Comparison of ENCODE assay signal across 23 mouse cellular contexts in genomic region chr8:43329913-43330705, GRCm38 (mm10). TPM values are rescaled to one million over a fixed set of nuclear protein-coding genes. Genes with fewer than 3 reads are reported as not detected.
"Had no signal": no experiment of that assay in that cellular context is flagged by ENCODE, and none has a peak within 500 bp of the region (broad histone marks: within the 10 kb centered on the region; RNA-seq: fewer than 3 reads in every experiment).

No protein-coding gene starts in this region.

- H3K27ac ChIP-seq: lung, embryonic 15.5 days; macrophage; midbrain, embryonic 12.5 days; midbrain, embryonic 15.5 days; neural tube, embryonic 12.5 days; stomach, embryonic 15.5 days; stomach, postnatal 0 days had no signal

- H3K9ac ChIP-seq: liver, postnatal 0 days; lung, embryonic 15.5 days; midbrain, embryonic 12.5 days; midbrain, embryonic 15.5 days; neural tube, embryonic 12.5 days; stomach, embryonic 15.5 days had no signal

- H3K27me3 ChIP-seq: lung, embryonic 15.5 days; megakaryocyte, embryonic 14.5 days; midbrain, embryonic 12.5 days; midbrain, embryonic 15.5 days; neural tube, embryonic 12.5 days; stomach, embryonic 15.5 days had no signal

- H3K4me3 ChIP-seq: lung, embryonic 15.5 days; megakaryocyte, embryonic 14.5 days; midbrain, embryonic 12.5 days; midbrain, embryonic 15.5 days; neural tube, embryonic 12.5 days; stomach, embryonic 15.5 days had no signal

- H3K9me3 ChIP-seq: lung, embryonic 15.5 days; midbrain, embryonic 12.5 days; midbrain, embryonic 15.5 days; neural tube, embryonic 12.5 days; stomach, embryonic 15.5 days had no signal

- DNase-seq: liver, postnatal 0 days; lung, adult 2 months; lung, postnatal 14 days; lung, postnatal 36 days; right cerebral cortex, postnatal 14 days; thymus, adult 2 months; thymus, postnatal 14 days; thymus, postnatal 36 days had no signal

- H3K4me1 ChIP-seq: lung, embryonic 15.5 days; megakaryocyte, embryonic 14.5 days; midbrain, embryonic 12.5 days; midbrain, embryonic 15.5 days; neural tube, embryonic 12.5 days; stomach, embryonic 15.5 days had no signal

- H3K36me3 ChIP-seq: lung, embryonic 15.5 days; midbrain, embryonic 12.5 days; midbrain, embryonic 15.5 days; neural tube, embryonic 12.5 days; stomach, embryonic 15.5 days had no signal

RNA-seq across cellular contexts. Expression of gene Zfp42, which starts 23.3 kb away (rescaled TPM):
- total RNA-seq: megakaryocyte progenitor cell, adult 5-6 weeks; midbrain, postnatal 0 days; monocyte, adult 5-6 weeks; neutrophil, adult 5-6 weeks had no signal
- polyA plus RNA-seq: liver, postnatal 0 days; lung, adult 2 months; lung, embryonic 15.5 days; lung, postnatal 0 days; macrophage; midbrain, embryonic 12.5 days; midbrain, embryonic 15.5 days; midbrain, postnatal 0 days; neural tube, embryonic 12.5 days; neural tube, embryonic 14.5 days; spleen, adult 2 months; stomach, embryonic 15.5 days; thymus, adult 2 months had no signal
